Mouse (Mus musculus) heart, embryonic 13.5 days (tissue): ENCODE measurements around the gene Scarb2. TPM values are rescaled to one million over a fixed set of nuclear protein-coding genes. Genes with fewer than 3 reads are reported as not detected.
"Not testable (repeated sequence)": the region's sequence is repeated elsewhere in the genome, so short reads cannot be mapped to it uniquely, and the experiment has no call there.

Experiments
- ATAC-seq: fragments of 200-750 bp; cut with Nextera tagmentation; 2 replicates; pipeline ENCODE4 v1.8.0; 2017; ENCODE audit warnings: moderate TSS enrichment; ENCODE audit not compliant: insufficient number of reproducible peaks, low FRiP score, low TSS enrichment; ENCODE audit errors: extremely low read depth
- H3K27ac ChIP-seq: fragments of 300-500 bp; sonication (generic); replicated peaks from 2 replicates; pipeline ENCODE4 v1.5.1; 2015; ENCODE audit warnings: moderate library complexity, mild to moderate bottlenecking, inconsistent platforms
- H3K27me3 ChIP-seq: fragments of 300-500 bp; sonication (generic); replicated peaks from 2 replicates; pipeline ENCODE4 v1.6.1; 2015; ENCODE audit warnings: mild to moderate bottlenecking, inconsistent platforms
- H3K36me3 ChIP-seq: fragments of 300-500 bp; sonication (generic); 2 replicates; pipeline ENCODE4 v1.6.1; 2015; ENCODE audit warnings: mild to moderate bottlenecking, inconsistent platforms
- H3K4me1 ChIP-seq: fragments of 300-500 bp; sonication (generic); 2 replicates; pipeline ENCODE4 v1.6.1; 2015; ENCODE audit warnings: inconsistent platforms
- H3K4me2 ChIP-seq: fragments of 300-500 bp; sonication (generic); 2 replicates; pipeline ENCODE4 v1.6.1; 2015; ENCODE audit warnings: inconsistent platforms, mild to moderate bottlenecking, moderate library complexity
- H3K4me3 ChIP-seq: fragments of 300-500 bp; sonication (generic); 2 replicates; pipeline ENCODE4 v1.5.1; 2015; ENCODE audit warnings: moderate library complexity, mild to moderate bottlenecking, inconsistent platforms
- H3K9ac ChIP-seq: fragments of 300-500 bp; sonication (generic); 2 replicates; pipeline ENCODE4 v1.6.1; 2015; ENCODE audit warnings: inconsistent platforms, mild to moderate bottlenecking, moderate library complexity
- H3K9me3 ChIP-seq: fragments of 300-500 bp; sonication (generic); 2 replicates; pipeline ENCODE4 v1.6.1; 2016; ENCODE audit warnings: inconsistent platforms
- WGBS: fragments of 180-500 bp; shearing (Covaris S2); methylation state at CpG from one replicate; pipeline ENCODE4 v1.1.7; 2015; ENCODE audit warnings: mixed read lengths; 5-methylcytosine and 5-hydroxymethylcytosine counted together
- polyA plus RNA-seq: library from polyadenylated mRNA; unstranded; fragments of >200 nt; fragmentation: Nextera tagmentation; extraction: Ambion mirVana; gene quantifications from 2 replicates; pipeline ENCODE4 v1.2.1, GENCODE M21; 2015

Gene Scarb2
- polyA plus RNA-seq, result 14.4 and 15.6 TPM in 2 replicates

DNA sequence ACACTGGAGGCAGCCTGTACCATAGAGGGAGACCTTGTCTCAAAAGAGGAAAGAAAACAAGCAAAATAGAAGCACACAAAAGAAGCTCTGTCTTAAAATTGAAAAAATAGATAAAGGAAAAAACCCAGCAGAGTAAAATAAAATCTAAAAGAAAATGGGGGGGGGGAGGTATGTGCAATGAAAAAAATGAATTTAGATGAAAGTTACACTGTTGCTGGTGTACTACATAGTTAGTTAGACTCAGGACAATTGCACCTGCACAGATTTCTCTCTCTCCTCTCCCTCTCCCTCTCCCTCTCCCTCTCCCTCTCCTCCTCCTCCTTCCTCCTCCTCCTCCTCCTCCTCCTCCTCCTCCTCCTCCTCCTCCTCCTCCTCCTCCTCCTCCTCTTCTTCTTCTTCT, at the start of gene Scarb2:
Scarb2 (minus strand) TSS at position 101 of the 400 bp plus-strand sequence.
- H3K4me1 ChIP-seq, result peaks cover 31% of the 10 kb centered on the region
- no peaks in the 10 kb centered on the region for H3K36me3 ChIP-seq
- ATAC-seq, result no peak
- peak within 1 kb of the TSS; percentile 74 for H3K9ac ChIP-seq
- H3K27ac ChIP-seq, result peak within 1 kb of the TSS; percentile 99
- H3K27me3 ChIP-seq, result no peaks in the 10 kb centered on the region
- H3K4me3 ChIP-seq, result peak within 1 kb of the TSS; percentile 96
- H3K9me3 ChIP-seq, result no peaks in the 10 kb centered on the region
- H3K4me2 ChIP-seq, result peak within 1 kb of the TSS; percentile 87

DNA sequence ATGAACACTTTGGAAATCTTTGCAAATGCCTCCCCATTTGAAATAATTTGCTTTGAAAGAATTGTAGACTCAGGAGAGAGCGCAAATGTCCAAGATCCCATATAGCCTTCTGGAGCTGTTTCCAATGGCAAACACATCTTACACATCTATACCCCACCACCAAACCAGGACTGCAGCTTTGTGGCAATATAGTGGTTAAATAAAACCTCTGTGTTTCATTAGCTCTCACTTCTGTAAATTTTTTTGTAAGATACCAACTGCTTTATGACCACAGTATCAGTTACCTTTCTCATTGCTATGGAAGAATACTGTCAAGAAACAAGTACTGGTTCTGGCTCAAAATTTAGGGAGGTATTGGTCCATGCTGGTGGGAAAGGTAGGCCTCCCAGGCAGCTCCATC, 49.3 kb upstream of the Scarb2 start:
- Histone ChIP-seq H3K4me3 (no peak overlapping the region), H3K4me2 (no peak overlapping the region), H3K4me1 (peaks cover 10% of the 10 kb centered on the region), H3K9ac (no peak overlapping the region), H3K27ac (no peak overlapping the region), H3K27me3 (no peaks in the 10 kb centered on the region), H3K9me3 (0 out of 2 replicates have a peak, but pooled peaks cover 7% of the 10 kb centered on the region), H3K36me3 (no peaks in the 10 kb centered on the region)
- ATAC-seq, result no peak
- 93% methylated on average over 1 of the region's 1 CpGs for WGBS

DNA sequence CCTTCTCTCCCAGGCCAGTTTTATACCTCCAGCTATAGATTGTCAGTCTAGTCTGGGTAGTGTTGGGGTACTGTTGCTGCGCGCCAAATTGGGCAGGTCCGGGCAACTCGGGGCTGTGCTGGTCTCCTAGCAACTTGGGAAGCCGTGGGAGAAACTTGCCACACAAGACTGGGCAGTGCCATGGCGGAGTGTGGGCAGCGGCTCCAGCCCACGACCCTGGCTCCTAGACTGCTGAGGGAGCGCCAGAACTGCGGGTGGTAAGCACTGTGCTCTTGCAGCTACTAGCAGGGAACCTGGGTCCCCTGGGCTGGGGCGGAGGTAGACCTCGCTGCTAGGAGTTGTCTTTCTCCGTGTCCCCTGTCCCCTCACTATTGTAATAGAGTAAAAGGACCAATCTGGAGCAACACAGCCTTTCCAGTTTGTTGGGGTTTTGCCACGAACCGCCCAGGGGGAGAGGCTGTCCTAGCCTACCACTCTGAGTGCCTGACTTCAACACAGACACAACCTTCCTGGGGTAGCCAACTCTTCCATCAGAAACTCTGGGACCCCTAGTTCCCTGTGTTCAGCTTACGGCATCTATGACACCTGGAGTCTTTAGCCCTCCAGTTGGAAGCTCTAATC, 48.4 kb upstream of the Scarb2 start, which contains the start of gene Fam47e:
Fam47e (plus strand) TSS at position 179 of the 621 bp plus-strand sequence.
- Histone ChIP-seq H3K27me3 (no peaks in the 10 kb centered on the region), H3K4me2 (no peak within 1 kb of the TSS), H3K9ac (no peak within 1 kb of the TSS), H3K36me3 (no peaks in the 10 kb centered on the region), H3K4me1 (peaks cover 2% of the 10 kb centered on the region), H3K9me3 (0 out of 2 replicates have a peak, but pooled peaks cover 7% of the 10 kb centered on the region), H3K27ac (no peak within 1 kb of the TSS), H3K4me3 (no peak within 1 kb of the TSS)
- ATAC-seq, result no peak
- WGBS, result 68% methylated on average over 16 of the region's 16 CpGs

DNA sequence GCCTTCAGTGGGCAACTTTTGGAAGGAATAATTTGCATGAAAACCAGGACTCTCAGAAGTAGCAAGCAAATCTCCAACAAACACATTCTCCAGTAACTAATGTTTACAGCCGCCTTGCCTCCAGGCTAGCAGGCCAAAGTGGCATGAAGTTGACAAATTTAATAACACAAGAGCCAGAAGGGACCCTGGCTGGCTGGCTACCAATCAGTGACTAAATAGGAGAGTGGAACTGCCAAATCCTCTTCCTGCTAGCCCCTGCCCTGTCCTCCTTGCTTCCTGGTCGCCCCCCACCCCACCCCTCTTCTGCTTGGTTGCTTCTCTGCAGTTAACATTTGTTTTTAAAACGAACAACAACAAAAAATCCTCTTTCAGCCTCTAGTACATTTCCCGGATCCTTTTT, 47.8 kb upstream of the Scarb2 start:
- Histone ChIP-seq H3K27ac (no peak overlapping the region), H3K9ac (no peak overlapping the region), H3K9me3 (0 out of 2 replicates have a peak, but pooled peaks cover 7% of the 10 kb centered on the region), H3K27me3 (no peaks in the 10 kb centered on the region), H3K4me1 (no peaks in the 10 kb centered on the region), H3K4me3 (no peak overlapping the region), H3K4me2 (no peak overlapping the region), H3K36me3 (no peaks in the 10 kb centered on the region)
- 71% methylated on average over 4 of the region's 4 CpGs for WGBS
- ATAC-seq, result no peak

DNA sequence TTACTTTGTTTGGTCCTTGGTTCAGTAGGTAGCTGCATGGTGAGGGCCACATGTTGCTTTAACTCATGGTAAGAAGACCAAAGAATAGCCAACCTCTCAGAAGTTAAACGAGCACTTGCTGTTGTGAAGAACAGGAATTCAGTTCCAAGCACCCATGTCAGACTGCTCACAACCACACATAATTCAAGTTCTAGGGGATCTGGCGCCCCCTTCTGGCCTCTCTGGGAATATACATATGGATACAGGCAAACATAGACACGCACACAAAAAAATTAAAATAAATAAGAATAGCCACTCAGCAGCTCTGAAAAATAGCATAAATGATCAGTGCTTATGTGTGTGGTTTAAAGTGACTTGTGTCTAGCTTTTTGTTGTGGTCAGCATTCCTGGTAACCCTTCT, 47.3 kb upstream of the Scarb2 start:
- H3K36me3 ChIP-seq, result no peaks in the 10 kb centered on the region
- no peak overlapping the region for H3K27ac ChIP-seq
- no peak for ATAC-seq
- no peak overlapping the region for H3K4me2 ChIP-seq
- H3K4me1 ChIP-seq, result no peaks in the 10 kb centered on the region
- 66% methylated on average over 3 of the region's 3 CpGs for WGBS
- 0 out of 2 replicates have a peak, but pooled peaks cover 7% of the 10 kb centered on the region for H3K9me3 ChIP-seq
- no peak overlapping the region for H3K9ac ChIP-seq
- H3K27me3 ChIP-seq, result no peaks in the 10 kb centered on the region
- H3K4me3 ChIP-seq, result no peak overlapping the region

DNA sequence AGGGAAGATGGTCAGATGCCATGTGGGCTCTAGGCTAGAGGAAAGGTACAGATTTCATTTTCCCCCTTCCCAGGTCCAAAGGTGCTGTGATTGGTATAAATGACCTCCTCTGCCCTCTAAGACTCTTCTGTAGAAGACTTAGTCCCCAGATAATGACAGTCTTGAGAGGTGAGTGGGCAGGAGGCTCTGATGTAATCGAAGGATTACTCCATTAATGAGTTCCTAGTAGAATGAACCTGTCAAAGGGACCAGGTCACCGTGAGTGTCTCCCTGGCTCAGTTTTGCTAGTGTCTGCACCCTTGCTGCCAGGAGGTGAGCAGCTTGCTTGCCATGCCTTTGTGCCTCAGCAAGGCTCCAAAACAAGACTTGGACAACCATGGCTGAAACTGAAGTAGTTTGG, 46.0 kb upstream of the Scarb2 start:
- 85% methylated on average over 2 of the region's 2 CpGs for WGBS
- ATAC-seq, result no peak
- no peak overlapping the region for H3K27ac ChIP-seq
- no peaks in the 10 kb centered on the region for H3K36me3 ChIP-seq
- 0 out of 2 replicates have a peak, but pooled peaks cover 7% of the 10 kb centered on the region for H3K9me3 ChIP-seq
- no peaks in the 10 kb centered on the region for H3K4me1 ChIP-seq
- H3K9ac ChIP-seq, result no peak overlapping the region
- H3K27me3 ChIP-seq, result no peaks in the 10 kb centered on the region
- no peak overlapping the region for H3K4me2 ChIP-seq
- no peak overlapping the region for H3K4me3 ChIP-seq

DNA sequence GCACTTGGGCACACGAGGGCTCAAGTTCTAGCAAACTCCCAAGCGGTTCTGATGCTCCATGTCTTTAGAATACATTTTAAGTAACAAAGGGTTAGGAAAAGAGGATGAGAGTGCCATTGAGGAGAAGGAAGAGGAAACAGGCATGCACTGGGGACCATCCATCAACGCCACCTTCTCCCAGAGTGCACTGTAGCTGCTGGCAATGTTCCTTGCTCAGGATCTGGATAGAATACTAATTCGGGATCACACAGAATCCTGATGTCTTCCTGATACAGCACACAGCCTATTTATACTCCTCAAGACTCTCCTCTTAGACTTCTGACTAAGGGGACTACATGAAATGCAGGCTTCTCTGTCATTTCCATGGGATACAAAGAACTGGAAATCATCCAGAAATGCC, 33.1 kb upstream of the Scarb2 start:
- 59% methylated on average over 4 of the region's 4 CpGs for WGBS
- Histone ChIP-seq H3K9ac (no peak overlapping the region), H3K27me3 (no peaks in the 10 kb centered on the region), H3K4me3 (no peak overlapping the region), H3K27ac (no peak overlapping the region), H3K9me3 (no peaks in the 10 kb centered on the region; the same call in 1 of the 2 replicates), H3K36me3 (no peaks in the 10 kb centered on the region), H3K4me2 (no peak overlapping the region), H3K4me1 (no peaks in the 10 kb centered on the region; the same call in 1 of the 2 replicates)
- ATAC-seq, result no peak

DNA sequence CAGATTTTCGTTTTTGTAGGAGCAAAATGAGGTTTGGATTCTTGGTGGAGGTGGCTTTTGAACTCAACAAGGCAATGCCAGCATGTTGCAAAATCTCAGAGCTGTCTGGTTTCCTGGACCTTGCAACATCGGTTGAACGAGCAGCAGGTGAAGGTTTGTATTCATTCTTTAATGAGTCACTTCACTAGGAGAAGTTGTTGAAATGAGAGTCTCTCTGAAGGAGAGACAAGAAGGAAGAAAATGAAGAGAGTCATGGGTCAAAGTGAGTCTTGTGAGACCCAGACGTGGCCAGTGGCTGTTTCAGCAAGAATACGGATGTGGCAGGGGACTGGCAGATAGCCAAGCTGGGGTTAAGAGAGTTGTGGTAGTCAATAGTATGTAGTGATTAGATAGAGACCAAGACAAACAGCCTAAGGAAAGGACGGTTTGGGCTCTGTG, 18.2 kb upstream of the Scarb2 start:
- no peak overlapping the region for H3K4me2 ChIP-seq
- H3K27me3 ChIP-seq, result no peaks in the 10 kb centered on the region
- no peak overlapping the region for H3K9ac ChIP-seq
- 0 out of 2 replicates have a peak, but pooled peaks cover 2% of the 10 kb centered on the region for H3K4me1 ChIP-seq
- ATAC-seq, result no peak
- H3K4me3 ChIP-seq, result no peak overlapping the region
- H3K36me3 ChIP-seq, result no peaks in the 10 kb centered on the region
- no peaks in the 10 kb centered on the region for H3K9me3 ChIP-seq
- H3K27ac ChIP-seq, result no peak overlapping the region
- 41% methylated on average over 6 of the region's 6 CpGs for WGBS

DNA sequence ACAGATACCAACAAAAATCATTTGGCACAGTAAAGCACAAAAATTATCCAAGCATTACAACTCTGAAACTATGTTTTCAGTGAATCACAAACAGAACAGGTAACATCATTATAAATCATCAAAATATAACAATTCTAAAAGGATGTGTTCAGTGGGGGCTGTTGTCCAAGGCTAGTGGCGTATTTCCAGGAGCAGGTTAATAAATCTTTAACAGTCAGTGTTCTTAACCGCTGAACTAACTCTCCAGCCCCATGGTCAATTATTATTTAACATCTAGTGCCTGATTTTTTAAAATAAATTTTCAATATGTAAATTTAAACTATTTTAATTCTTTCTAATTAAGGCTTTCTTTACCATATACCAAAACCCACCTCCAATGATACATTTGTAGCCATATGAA, 14.5 kb upstream of the Scarb2 start:
- H3K4me1 ChIP-seq, result not testable (repeated sequence)
- 66% methylated on average over 2 of the region's 2 CpGs for WGBS

DNA sequence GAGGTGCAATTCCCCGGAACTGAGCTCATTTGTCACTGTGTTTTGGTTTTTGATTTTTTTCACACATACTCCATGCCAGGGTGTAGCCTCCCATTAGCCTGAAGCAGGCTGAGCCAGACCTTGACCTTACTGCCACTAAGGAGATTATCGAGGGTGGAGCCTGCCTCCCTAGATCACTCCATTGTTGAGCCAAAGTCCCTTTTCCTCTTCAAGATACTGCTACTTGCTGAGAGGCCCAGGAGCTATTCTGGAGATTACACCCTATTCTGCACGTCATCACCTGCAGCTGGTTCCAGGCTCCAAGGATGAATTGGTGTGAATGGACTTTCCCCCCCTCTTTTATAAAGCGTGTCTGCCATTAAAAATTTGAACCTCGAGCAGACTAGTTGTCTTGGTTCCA, 5.4 kb upstream of the Scarb2 start:
- no peaks in the 10 kb centered on the region for H3K9me3 ChIP-seq
- no peaks in the 10 kb centered on the region for H3K4me1 ChIP-seq
- no peak overlapping the region for H3K9ac ChIP-seq
- ATAC-seq, result no peak
- 63% methylated on average over 5 of the region's 5 CpGs for WGBS
- no peak overlapping the region for H3K4me3 ChIP-seq
- H3K27me3 ChIP-seq, result no peaks in the 10 kb centered on the region
- no peak overlapping the region for H3K4me2 ChIP-seq
- no peak overlapping the region for H3K27ac ChIP-seq
- no peaks in the 10 kb centered on the region for H3K36me3 ChIP-seq

More for the DNA sequence above, 14.5 kb upstream of the Scarb2 start:
- H3K4me2 ChIP-seq, ATAC-seq, H3K9me3 ChIP-seq, H3K27me3 ChIP-seq, H3K4me3 ChIP-seq, H3K27ac ChIP-seq, H3K9ac ChIP-seq, H3K36me3 ChIP-seq: not testable (repeated sequence)

DNA sequence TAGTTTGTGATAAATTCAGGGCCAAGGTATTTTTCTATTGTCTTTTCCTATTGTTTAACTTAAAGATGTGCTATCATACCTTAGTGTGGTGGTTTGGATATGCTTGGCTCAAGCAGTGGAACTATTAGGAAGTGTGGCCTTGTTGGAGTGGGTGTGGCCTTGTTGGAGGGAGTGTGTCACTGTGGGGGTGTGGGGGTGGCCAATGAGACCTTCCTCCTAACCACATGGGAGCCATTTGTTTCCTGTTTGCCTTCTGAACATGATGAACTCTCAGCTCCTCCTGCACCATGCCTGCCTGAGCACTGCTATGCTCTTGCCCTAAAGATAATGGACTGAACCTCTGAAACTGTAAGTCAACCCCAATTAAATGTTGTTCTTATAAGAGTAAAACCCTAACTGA, 4.6 kb upstream of the Scarb2 start:
- Histone ChIP-seq H3K4me2 (no peak overlapping the region), H3K4me1 (peaks cover 5% of the 10 kb centered on the region), H3K36me3 (no peaks in the 10 kb centered on the region), H3K4me3 (no peak overlapping the region), H3K9ac (no peak overlapping the region), H3K27ac (no peak overlapping the region), H3K9me3 (no peaks in the 10 kb centered on the region), H3K27me3 (no peaks in the 10 kb centered on the region)
- ATAC-seq, result no peak

DNA sequence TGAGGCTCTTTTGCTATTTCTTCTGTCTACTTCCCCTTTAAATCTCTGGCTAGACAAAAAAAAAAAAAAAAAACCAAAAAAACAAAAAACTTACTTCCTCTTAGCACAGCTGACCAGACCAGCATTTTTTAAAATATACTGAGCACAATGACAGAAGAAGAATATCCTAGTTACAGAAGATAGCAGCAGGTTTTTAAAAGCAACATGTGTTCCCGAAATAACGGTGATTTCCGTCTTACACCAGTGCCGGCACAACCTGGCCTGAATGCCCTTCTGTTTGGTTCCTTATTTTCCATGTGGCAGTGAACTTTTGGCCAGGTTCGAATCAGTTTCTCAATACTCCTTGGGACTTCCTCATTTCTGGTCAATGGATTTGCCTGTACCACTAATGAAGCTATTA, 2.2 kb upstream of the Scarb2 start:
- H3K9me3 ChIP-seq, result no peaks in the 10 kb centered on the region
- no peak overlapping the region for H3K27ac ChIP-seq
- H3K4me2 ChIP-seq, result no peak overlapping the region
- no peaks in the 10 kb centered on the region for H3K27me3 ChIP-seq
- ATAC-seq, result no peak
- H3K36me3 ChIP-seq, result no peaks in the 10 kb centered on the region
- H3K9ac ChIP-seq, result no peak overlapping the region
- peaks cover 16% of the 10 kb centered on the region for H3K4me1 ChIP-seq
- no peak overlapping the region for H3K4me3 ChIP-seq
- WGBS, result 88% methylated on average over 5 of the region's 5 CpGs
